Mouse (Mus musculus) ES-E14 (cell line): Measurements from ENCODE around the gene Ddit4l. TPM values are rescaled to one million over a fixed set of nuclear protein-coding genes. Genes with fewer than 3 reads are reported as not detected.

Experiments used
- DNase-seq: peaks from one replicate; pipeline ENCODE4 v3.0.0-alpha.2; 2013; ENCODE audit warnings: low read depth, low spot score
- H3K27ac ChIP-seq: 2 replicates; pipeline ENCODE4 v1.5.1; 2012; ENCODE audit warnings: low read depth, mild to moderate bottlenecking, low read length, moderate library complexity, mixed read lengths; ENCODE audit not compliant: poor library complexity, insufficient read depth, severe bottlenecking
- H3K36me3 ChIP-seq: 2 replicates; pipeline ENCODE4 v1.6.1; 2012; ENCODE audit warnings: mild to moderate bottlenecking, low read length, moderate library complexity, mixed read lengths; ENCODE audit not compliant: control insufficient read depth, poor library complexity, insufficient read depth, severe bottlenecking
- H3K4me1 ChIP-seq, 2 experiments: fragments of 150-350 bp in 1 of 2; sonication (generic) in 1 of 2; 2 replicates each; pipeline ENCODE4 v1.6.1; 2012; ENCODE audit warnings: low read length in 2 of 2, mild to moderate bottlenecking in 1 of 2, mixed read lengths in 1 of 2; ENCODE audit not compliant: control insufficient read depth in 2 of 2, insufficient read depth in 2 of 2, poor library complexity in 1 of 2
- H3K4me3 ChIP-seq, 2 experiments: fragments of 150-350 bp in 1 of 2; sonication (generic) in 1 of 2; 2 replicates each; pipeline ENCODE4 v1.5.1; 2012; ENCODE audit warnings: low read length in 2 of 2, low read depth in 1 of 2, mild to moderate bottlenecking in 1 of 2, mixed read lengths in 1 of 2; ENCODE audit not compliant: insufficient read depth in 1 of 2, poor library complexity in 1 of 2, severe bottlenecking in 1 of 2
- H3K9ac ChIP-seq: 2 replicates; pipeline ENCODE4 v1.6.1; 2012; ENCODE audit warnings: low read depth, mild to moderate bottlenecking, low read length, mixed read lengths; ENCODE audit not compliant: poor library complexity, insufficient read depth, severe bottlenecking
- H3K9me3 ChIP-seq: fragments of 150-350 bp; sonication (generic); 2 replicates; pipeline ENCODE4 v1.6.1; 2012; ENCODE audit warnings: low read depth, mild to moderate bottlenecking, low read length; ENCODE audit not compliant: control insufficient read depth, insufficient read depth
- CHD2 ChIP-seq: IDR thresholded peaks from 2 replicates; pipeline ENCODE4 v1.6.1; 2014; ENCODE audit warnings: mild to moderate bottlenecking, low read depth, low read length, inconsistent platforms
- HCFC1 ChIP-seq: IDR thresholded peaks from 2 replicates; pipeline ENCODE4 v1.6.1; 2012; ENCODE audit warnings: low read length, inconsistent platforms, borderline replicate concordance; ENCODE audit not compliant: insufficient read depth
- MAFK ChIP-seq: IDR thresholded peaks from 2 replicates; pipeline ENCODE4 v1.6.1; 2014; ENCODE audit warnings: mild to moderate bottlenecking, low read depth, low read length, inconsistent platforms; ENCODE audit not compliant: insufficient read depth
- ZC3H11A ChIP-seq: IDR thresholded peaks from 2 replicates; pipeline ENCODE4 v1.6.1; 2012; ENCODE audit warnings: low read depth, mild to moderate bottlenecking, inconsistent platforms, low read length, borderline replicate concordance
- ZNF384 ChIP-seq: IDR thresholded peaks from 2 replicates; pipeline ENCODE4 v1.6.1; 2012; ENCODE audit warnings: low read depth, low read length, inconsistent platforms
- in situ Hi-C, 2 experiments: fragments of 600-800 bp; cut with MboI; formaldehyde crosslinking; loops; one replicate each; pipeline ENCODE4 v1.15.1; 2025; ENCODE audit warnings: low sequenced_read_pairs in 2 of 2, inconsistent platforms in 1 of 2; ENCODE audit not compliant: unreplicated experiment in 2 of 2
- total RNA-seq: library from RNA; depleted of rRNA; stranded (reverse); fragments of 300-350 nt; gene quantifications from 2 replicates; pipeline ENCODE4 v1.2.3, GENCODE M21; 2012

Gene Ddit4l
- total RNA-seq, 1 experiment: 11.2 TPM

- H3K9ac ChIP-seq: no peak overlapping the region
- DNase-seq: no peak
- in situ Hi-C loops: no loop called here
- no peak overlapping the region for H3K27ac ChIP-seq
- H3K36me3 ChIP-seq: no peaks in the 10 kb centered on the region
- H3K9me3 ChIP-seq: no peaks in the 10 kb centered on the region
- H3K4me3 ChIP-seq: no peak overlapping the region
- TF ChIP-seq ZNF384 (no peak), MAFK (no peak), CHD2 (no peak), HCFC1 (no peak), ZC3H11A (no peak)
- no peaks in the 10 kb centered on the region for H3K4me1 ChIP-seq
Measured at GRCm38 (mm10) chr3:137608918-137609435, 12.4 kb upstream of the Ddit4l start.

DNA sequence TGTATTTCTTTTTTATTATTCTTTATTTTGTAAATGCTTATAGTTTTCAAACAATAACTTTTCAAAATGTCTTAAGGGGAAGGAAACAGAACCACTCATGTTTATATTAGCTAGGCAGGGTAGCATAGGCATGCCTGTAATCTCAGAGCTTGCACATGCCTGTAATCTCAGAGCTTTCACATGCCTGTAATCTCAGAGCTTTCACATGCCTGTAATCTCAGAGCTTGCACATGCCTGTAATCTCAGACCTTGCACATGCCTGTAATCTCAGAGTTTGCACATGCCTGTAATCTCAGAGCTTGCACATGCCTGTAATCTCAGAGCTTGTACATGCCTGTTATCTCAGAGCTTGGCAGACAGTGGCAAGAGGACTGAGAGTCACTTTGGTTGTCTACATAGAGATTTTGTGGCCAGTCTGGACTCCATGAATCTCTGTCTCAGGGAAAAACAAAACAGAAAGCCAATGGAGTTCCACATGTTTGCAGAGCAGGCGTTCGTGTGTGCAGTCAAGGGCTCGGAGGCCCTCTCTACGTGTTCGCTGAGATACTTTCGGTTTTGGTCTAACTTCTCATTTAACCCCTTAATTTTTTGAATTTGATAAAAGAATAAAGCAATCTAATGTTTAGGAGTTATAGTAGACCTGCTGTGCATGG, 10.8 kb upstream of the Ddit4l start:
- Histone ChIP-seq H3K36me3 (no peaks in the 10 kb centered on the region), H3K9ac (no peak overlapping the region), H3K4me3 (no peak overlapping the region), H3K4me1 (no peaks in the 10 kb centered on the region), H3K27ac (no peak overlapping the region), H3K9me3 (no peaks in the 10 kb centered on the region)
- in situ Hi-C loops: no loop called here
- no peak for DNase-seq
- no peak for TF ChIP-seq CHD2
- no peak for TF ChIP-seq ZNF384
- TF ChIP-seq MAFK: no peak
- TF ChIP-seq HCFC1: no peak
- TF ChIP-seq ZC3H11A: no peak

DNA sequence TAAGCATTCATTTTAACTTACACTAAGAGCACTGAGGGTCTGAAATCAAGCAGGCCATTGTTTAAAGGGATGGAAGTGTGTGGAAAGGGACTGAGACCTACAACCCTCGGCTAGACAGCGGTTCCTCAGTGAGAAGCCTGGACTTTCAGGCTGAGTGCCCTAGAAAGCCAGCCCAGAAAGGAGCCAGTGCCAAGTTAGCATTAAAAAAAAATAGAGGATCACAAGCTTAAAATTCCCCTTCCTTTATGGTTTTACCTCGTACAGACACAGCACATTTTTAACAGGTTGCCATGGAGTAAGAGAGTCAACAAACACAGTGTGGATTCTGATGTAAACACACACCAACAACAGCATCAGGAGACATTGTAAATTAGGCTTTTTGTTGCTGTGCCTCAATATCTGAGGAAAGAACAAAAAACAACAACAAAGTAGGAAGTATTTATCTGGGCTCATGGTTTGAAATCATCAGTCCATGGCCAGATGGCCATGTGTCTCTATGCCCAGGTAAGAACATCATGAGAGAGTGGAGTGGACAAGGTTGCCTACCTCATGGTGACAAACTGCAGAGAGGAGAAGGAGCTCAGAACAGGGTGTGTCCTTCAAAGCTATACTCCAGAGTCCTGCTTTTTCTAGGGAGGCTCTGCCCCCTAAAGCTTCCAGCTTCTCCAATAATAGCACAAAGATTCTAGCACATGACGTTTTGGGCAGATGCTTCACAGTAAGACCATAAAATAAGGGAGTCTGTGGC, 10.1 kb upstream of the Ddit4l start:
- no peak overlapping the region for H3K27ac ChIP-seq
- no peaks in the 10 kb centered on the region for H3K36me3 ChIP-seq
- no peaks in the 10 kb centered on the region for H3K4me1 ChIP-seq
- no peak for TF ChIP-seq HCFC1
- no peak overlapping the region for H3K4me3 ChIP-seq
- no peaks in the 10 kb centered on the region for H3K9me3 ChIP-seq
- in situ Hi-C loops: no loop called here
- no peak for DNase-seq
- no peak overlapping the region for H3K9ac ChIP-seq

DNA sequence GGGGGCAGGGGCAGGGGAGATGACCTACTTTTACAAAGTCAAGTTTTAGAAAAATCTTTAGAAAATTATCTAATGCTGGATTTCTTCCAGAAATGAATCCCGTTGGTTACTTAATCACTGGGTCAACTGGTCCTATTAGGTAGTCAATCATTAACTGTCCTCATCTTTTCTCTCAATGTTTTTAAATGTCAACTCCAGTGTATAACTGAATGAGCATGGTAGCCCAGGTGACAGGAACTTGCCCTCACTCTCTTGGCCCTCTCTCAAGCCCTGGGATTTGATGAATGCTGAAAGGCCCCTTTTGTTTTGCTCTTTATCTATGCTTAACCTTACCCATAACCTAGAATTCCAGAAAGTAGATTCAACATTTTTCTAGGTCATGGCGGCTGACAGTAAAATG, 9.4 kb upstream of the Ddit4l start:
- no peak overlapping the region for H3K9ac ChIP-seq
- H3K27ac ChIP-seq: no peak overlapping the region
- TF ChIP-seq ZNF384 (no peak), CHD2 (no peak), HCFC1 (no peak), ZC3H11A (no peak), MAFK (no peak)
- no peaks in the 10 kb centered on the region for H3K9me3 ChIP-seq
- DNase-seq: no peak
- no peaks in the 10 kb centered on the region for H3K4me1 ChIP-seq
- H3K36me3 ChIP-seq: no peaks in the 10 kb centered on the region
- H3K4me3 ChIP-seq: no peak overlapping the region
- in situ Hi-C loops: no loop called here
